Mouse (Mus musculus) common myeloid progenitor, adult 5-6 weeks (primary cell): Measurements from ENCODE around the gene Carm1. TPM values are rescaled to one million over a fixed set of nuclear protein-coding genes. Genes with fewer than 3 reads are reported as not detected.

Experiments
- total RNA-seq: library from RNA; stranded (forward); fragments of 200-1000, 187-1606 nt; gene quantifications from 2 replicates; pipeline ENCODE4 v1.2.3, GENCODE M21; 2017

Carm1 gene
- total RNA-seq, 1 experiment from 2014 or later: 50.2 TPM

Other genes with a start within 250 kb of the Carm1 start
- 0.37 and 2.5 TPM in 2 replicates for gene Ap1m2, start 234.6 kb upstream of the Carm1 start, total RNA-seq
- gene Slc44a2, start 226.2 kb upstream of the Carm1 start, total RNA-seq: 76.6 and 80.6 TPM in 2 replicates
- gene Ilf3, start 179.0 kb upstream of the Carm1 start, total RNA-seq: 73.7 and 95.9 TPM in 2 replicates
- gene Qtrt1, start 135.1 kb upstream of the Carm1 start, total RNA-seq: 22.5 and 25.5 TPM in 2 replicates
- gene Dnm2, start 122.0 kb upstream of the Carm1 start, total RNA-seq: 53.9 and 65.9 TPM in 2 replicates
- 13.8 and 17.1 TPM in 2 replicates for gene Tmed1, start 36.6 kb upstream of the Carm1 start, total RNA-seq
- gene AB124611, start 20.7 kb upstream of the Carm1 start, total RNA-seq: 0.39 and 2.6 TPM in 2 replicates
- 42.6 and 47.7 TPM in 2 replicates for gene Timm29, start 45.8 kb downstream of the Carm1 start, total RNA-seq
- 4.0 and 6.2 TPM in 2 replicates for gene Yipf2, start 45.9 kb downstream of the Carm1 start, total RNA-seq
- 69.7 and 94.1 TPM in 2 replicates for gene Smarca4, start 69.3 kb downstream of the Carm1 start, total RNA-seq
- gene Ldlr, start 176.6 kb downstream of the Carm1 start, total RNA-seq: 18.4 and 19.0 TPM in 2 replicates
- gene Spc24, start 213.4 kb downstream of the Carm1 start, total RNA-seq: 120 and 131 TPM in 2 replicates